Mouse (Mus musculus) cerebellum, adult 9-10 months (tissue): ENCODE results near the gene Tbc1d32.
"Not testable (repeated sequence)": the region's sequence is repeated elsewhere in the genome, so short reads cannot be mapped to it uniquely, and the experiment has no call there.

ENCODE experiments used
- DNase-seq: peaks from one replicate; pipeline ENCODE4 v3.0.0; 2022

Gene Tbc1d32

DNA sequence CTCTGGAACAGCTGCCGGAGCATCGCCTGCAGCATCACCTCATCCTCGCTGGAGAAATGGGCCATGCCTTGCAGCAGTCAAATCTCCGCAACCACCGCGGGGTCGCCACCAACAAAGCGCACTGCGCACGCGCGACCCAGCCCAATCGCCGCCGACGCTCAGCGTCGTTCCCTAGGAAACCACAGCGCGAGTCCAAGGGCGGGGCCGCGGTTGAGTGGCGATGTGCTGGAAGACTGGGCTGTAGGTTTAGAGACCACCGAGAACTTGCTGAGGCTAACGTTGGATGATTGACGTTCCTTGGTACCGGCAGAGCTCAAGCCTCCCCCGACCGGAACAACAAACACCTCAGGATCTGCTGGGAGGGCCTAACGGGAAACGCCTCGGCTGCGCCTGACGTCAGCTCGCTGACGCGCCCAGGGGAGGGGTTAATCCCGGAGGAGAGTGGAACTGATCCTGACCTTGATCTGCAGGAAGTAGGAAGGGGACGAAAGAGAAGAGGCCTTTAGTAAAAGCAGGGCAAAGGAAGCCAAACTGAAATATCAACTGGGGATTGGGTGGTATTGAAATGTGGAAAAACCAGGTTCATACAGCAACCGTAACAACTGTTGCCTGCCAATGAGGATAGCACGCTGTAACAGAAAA is at the start of gene Tbc1d32:
Gene Tbc1d32, minus strand, starts transcription at position 122 of the 642 bp plus-strand sequence.
- DNase-seq = peak; percentile 89

DNA sequence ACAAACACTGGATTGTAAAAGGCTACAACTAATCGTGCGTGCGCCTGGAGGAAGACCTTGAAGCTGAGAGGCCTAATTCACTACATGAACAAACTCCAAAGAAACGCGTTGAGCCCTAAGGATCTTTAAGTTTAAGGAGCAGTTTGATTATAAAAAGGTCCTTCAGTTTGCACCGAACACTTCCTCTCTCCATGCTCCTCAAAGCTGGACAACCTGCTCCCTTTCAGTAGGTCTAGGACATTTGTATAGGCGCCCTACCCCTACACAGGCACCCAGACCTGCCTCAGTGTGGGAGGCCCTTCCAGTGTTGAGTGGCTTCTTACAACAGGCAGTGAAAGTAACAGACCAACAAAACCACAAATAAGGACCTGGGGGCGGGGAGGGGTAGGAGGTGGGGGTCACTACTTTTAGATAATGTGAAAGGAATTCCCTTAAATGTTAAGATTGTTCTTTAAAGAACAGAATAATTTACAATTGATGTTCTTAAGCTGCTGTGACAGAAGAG is 666 bp downstream of the Tbc1d32 start:
- DNase-seq = peak; percentile 19

GRCm38 (mm10) chr10:56215797-56216196 is 12.7 kb downstream of the Tbc1d32 start:
- DNase-seq = no peak

GRCm38 (mm10) chr10:56210343-56210742 is 18.1 kb downstream of the Tbc1d32 start:
- DNase-seq = no peak

DNA sequence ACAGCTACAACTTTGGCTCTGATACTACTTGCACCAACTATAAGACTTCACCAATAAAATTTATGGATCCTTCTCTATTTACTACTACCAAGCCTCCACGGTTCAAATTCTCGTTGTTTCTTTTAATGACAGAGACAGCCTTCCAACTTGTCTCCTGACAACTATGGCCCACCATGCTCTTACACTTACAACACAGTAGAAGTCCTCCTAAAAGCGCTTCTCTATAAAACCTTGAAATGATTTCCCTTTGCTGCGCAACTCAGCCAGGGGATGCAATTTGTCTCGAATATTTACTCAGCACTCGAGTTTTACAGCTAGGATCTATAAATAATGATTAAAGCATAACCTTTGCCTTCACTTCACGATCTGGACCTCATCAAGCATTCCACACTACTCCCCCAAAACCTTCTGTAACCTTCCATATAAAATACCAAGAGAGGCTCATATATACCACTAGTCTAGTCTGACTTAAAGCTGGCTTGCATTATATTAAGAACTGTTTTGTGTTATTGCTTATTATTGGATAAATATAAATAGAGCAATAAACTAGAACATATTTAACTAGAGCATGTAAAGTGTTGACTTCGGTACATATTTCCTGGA is 21.6 kb downstream of the Tbc1d32 start:
- no peak for DNase-seq

DNA sequence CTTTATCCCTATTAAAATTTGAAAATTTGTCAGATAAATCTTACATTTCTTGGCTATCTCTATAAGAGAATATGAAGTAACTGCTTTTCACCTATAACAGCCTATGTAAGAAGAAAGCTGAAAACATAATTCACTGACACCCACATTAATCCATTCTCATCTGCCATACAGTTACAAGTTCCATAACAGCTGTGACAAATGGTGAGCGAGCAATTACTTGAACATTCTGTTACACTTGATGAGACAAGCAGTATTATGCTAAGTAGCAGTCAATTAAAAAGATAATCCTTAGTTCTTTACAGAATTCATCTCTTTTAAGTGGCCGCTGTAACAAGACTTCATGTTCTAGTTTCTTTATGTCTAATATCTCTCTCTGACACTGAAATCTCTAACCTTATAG is 24.1 kb downstream of the Tbc1d32 start:
- no peak for DNase-seq

- DNase-seq = no peak
Measured at GRCm38 (mm10) chr10:56199902-56200301, 28.6 kb downstream of the Tbc1d32 start.

DNA sequence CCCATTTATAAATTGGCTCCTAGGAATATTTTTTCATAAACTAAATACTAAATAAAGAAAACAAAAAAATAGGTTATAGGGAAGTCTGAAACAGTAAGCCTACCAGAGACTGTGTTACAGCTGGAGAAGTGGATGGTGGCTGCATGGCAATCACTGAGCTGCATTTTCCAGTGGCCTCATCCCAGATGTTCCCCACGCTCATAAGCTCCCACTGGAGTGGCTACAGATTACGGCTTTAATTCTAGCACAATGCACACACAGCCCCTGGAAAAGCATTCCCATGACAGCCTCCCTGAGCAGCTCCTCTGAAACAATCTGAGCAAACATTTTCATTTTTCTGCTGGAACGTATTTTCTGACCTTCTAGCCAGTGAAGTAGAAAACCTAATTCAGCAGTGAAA is 29.8 kb downstream of the Tbc1d32 start:
- no peak for DNase-seq

DNA sequence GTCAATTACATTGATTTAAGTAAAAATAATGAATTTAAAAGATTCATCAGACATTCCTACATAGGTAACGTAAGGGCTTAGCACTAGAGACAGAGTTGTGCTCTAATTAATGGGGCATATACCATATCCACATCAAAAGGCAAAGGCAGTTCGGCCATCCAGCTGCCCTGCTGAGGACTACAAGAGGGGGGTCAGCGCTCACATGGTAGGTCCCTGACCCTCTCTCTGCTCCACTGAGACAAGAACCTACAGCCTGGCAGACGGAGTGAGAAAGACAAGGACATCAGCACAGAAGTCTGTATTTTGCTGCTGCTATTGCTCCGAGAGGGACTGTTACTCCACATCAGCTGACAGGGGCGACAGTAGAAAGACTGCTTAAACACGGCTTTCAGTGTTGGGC is 34.2 kb downstream of the Tbc1d32 start:
- DNase-seq = no peak

GRCm38 (mm10) chr10:56181727-56182126 is 46.8 kb downstream of the Tbc1d32 start:
- no peak for DNase-seq

DNA sequence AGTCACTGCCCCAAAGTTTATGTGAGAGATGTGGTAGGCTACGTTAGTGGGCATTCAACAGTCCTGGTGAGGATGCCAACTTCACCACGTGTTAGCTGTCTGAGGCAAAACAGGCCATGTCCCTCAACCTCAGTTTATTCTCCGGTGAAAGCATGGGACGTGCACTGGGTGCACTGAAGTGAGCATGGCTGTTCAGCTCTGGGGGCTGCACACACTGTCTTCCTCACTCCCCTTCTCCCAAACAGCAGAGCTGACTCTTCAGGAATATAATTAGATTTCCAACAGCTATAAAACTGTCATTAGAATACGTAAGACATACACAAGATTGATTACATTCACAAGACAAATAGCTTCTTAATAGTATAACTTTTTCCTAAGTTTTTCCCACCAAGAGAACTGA is 55.3 kb downstream of the Tbc1d32 start:
- no peak for DNase-seq

DNA sequence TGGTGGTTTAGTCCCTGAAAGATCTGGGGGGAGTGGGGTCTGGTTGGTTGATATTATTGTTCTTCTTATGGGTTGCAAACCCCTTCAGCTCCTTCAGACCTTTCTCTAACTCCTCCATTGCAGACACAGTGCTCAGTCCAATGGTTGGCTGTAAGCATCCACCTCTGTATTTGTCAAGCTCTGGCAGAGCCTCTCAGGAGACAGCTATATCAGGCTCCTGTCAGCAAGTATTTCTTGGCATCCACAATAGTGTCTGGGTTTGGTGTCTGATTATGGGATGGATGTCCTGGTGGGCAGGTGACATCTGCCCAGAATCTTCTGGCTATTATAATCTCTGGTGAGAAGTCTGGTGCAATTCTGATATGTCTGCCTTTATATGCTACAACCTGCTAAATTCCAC is 60.8 kb downstream of the Tbc1d32 start:
- DNase-seq = not testable (repeated sequence)

DNA sequence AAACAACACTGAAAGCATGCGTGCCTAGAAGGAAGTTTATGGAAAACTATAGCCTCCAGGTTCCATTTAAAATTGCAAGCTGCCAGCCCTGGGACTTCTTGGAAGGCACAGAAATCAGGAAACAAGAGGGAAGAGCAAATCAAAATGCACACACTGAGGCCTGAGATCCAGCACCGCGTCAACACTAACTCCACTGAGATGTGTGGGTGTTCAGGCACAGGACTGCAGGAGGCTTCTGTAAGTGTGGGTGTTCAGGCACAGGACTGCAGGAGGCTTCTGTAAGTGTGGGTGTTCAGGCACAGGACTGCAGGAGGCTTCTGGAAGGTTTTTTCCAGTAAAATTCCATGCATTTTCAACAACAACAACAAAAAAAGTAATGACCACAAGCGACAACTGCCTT is 62.7 kb downstream of the Tbc1d32 start:
- DNase-seq = no peak

GRCm38 (mm10) chr10:56164411-56164810 is 64.1 kb downstream of the Tbc1d32 start:
- DNase-seq = peak; percentile 47

DNA sequence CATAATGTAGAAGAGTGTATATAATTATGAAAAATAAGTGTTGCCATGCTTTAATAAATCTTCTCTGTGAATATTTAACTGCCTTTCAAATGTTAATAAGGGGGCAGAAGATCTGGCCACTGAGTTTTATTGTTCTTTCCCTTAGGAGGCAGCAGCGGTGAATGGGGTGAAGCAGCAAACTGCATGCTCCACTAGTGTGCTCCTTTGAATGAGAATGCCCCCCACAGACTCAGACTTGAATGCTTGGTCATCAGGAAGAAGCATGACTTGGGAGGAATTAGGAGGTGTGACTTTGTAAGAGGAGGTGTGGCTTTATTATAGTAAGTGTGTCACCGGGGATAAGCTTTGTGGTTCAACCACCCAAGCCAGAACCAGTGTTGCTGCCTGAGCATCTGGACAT is 69.7 kb downstream of the Tbc1d32 start:
- no peak for DNase-seq

GRCm38 (mm10) chr10:56158207-56158606 is 70.3 kb downstream of the Tbc1d32 start:
- no peak for DNase-seq

GRCm38 (mm10) chr10:56156956-56157355 is 71.5 kb downstream of the Tbc1d32 start:
- no peak for DNase-seq

DNA sequence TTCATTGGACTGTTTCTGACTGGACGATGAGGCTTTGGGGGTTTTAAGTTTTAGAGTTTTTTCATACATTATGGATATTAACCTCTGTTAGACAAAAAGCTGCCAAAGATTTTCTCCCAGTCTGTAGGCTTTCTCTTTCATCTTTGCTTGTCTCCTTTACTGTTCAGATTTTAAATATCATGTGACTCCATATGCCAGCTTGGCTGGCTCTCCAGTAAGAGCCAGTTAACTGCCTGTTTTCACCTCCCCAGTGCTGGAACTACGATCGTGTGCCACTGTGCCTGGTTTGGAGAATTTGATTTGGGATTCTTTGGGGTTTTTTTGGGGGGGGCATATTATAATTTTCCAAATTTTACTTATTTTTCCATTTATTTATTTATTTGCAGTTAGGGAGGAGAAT is 79.6 kb downstream of the Tbc1d32 start:
- no peak for DNase-seq

GRCm38 (mm10) chr10:56137191-56137590 is 91.3 kb downstream of the Tbc1d32 start:
- DNase-seq = peak; percentile 28

DNA sequence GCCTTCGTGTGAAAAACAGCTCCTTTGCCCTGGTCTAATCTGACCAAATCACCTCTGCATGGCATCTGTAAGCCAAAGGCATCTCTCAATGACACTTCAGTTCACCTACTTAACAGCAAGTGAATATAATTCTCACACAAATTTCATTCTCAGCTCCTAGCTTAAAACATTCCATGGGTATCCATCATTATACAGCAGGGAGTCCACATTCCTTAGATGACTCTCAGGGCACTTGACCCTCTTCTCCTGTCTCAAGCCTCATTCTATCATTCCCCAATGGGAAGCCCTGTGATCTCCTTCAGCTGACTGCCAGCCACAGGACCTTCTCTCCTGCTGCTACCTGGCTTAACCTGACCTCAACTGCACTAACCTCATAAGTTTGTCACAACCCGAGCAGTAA is 98.8 kb downstream of the Tbc1d32 start:
- DNase-seq = no peak

DNA sequence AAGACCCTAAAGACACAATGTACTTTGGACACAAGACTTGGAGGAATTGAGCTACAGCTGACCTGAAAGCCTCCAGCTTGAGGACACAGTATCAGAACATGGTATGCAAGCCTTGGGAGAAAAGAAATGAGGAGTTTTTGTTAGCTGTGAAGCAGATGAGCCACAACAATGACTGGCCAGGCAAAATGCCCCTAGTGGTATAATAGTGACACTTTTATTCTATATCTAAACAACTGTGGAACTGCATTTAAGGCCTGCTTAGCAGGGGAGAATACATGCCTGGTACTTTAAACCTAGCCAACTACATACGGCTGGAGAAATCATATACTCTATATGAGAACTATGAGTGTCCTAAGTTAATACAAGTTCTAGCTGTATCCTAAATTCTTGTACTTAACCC is 101.5 kb downstream of the Tbc1d32 start:
- no peak for DNase-seq

DNA sequence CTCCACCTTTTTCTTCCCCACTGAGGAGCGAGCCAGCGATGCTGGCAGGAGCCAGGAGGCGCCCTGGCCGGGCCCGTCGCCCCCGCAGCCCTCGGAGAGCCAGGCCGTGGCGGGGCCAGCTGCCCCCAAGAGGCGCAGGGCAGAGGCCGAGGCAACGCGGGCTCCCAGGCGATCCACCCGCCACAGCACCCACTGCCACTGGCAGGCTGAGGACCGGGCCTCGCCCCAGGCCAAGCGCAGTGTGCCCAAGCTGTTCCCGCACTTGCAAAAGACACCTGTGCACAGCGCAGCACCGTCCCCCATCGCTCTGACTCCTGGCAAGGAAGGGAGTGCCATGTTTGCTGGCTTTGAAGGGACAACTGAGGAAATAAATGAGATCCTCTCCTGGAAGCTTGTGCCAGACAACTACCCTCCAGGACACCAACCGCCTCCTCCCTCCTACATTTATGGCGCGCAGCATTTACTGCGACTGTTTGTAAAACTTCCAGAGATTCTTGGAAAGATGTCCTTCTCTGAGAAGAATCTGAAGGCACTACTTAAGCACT is 112.8 kb downstream of the Tbc1d32 start:
- DNase-seq = peak; percentile 74

- peak; percentile 74 for DNase-seq
Measured at GRCm38 (mm10) chr10:56114951-56115635, 113.4 kb downstream of the Tbc1d32 start.

DNA sequence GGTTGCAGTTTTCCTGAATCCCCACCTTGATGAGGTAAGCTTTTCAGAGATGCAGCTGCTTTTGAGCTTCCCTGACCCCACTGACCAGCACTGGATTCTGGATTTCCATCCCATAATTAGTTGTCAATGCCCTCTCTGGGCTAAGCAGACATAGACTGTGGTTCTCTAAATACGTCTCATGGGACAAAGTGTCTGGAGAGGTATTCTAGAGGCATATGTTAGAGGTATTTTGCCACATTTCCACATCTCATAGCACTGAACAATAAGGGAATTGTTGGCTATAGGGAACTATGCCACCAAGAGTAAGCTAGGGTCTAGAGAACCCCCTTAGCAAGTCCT is 121.5 kb downstream of the Tbc1d32 start:
- no peak for DNase-seq
